Mouse (Mus musculus) cortical plate, adult 2 months (tissue): Measurements from ENCODE around the gene Gm44596.

Experiments used
- CTCF ChIP-seq: fragments of 200-500 bp; IDR thresholded peaks from 2 replicates; pipeline ENCODE4 v1.5.1; 2011; ENCODE audit warnings: mild to moderate bottlenecking, control low read depth, low read length; ENCODE audit not compliant: insufficient read depth; ENCODE audit errors: extremely low read depth
- POLR2A ChIP-seq: fragments of 200-500 bp; IDR thresholded peaks from 2 replicates; pipeline ENCODE4 v1.6.1; 2011; ENCODE audit warnings: mild to moderate bottlenecking, low read length, control low read depth; ENCODE audit not compliant: insufficient read depth; ENCODE audit errors: extremely low read depth

- no peak for TF ChIP-seq CTCF
- TF ChIP-seq POLR2A = no peak
Measured at GRCm38 (mm10) chr6:128435474-128435873, 60.2 kb downstream of the Gm44596 start.
